Mouse (Mus musculus): ENCODE results near the gene Cyp21a1. TPM values are rescaled to one million over a fixed set of nuclear protein-coding genes. Genes with fewer than 3 reads are reported as not detected.
"Not testable (repeated sequence)": the region's sequence is repeated elsewhere in the genome, so short reads cannot be mapped to it uniquely, and the experiment has no call there.

The Cyp21a1 gene
- polyA plus RNA-seq, 1 experiment from 2014 or later, result not detected

GRCm38 (mm10) chr17:34813747-34814146 lies 9.4 kb upstream of the Cyp21a1 start:
- not testable (repeated sequence) for H3K27ac ChIP-seq (replicated peaks in 1 of 2; ENCODE audit: control insufficient read depth in 1 of 2, insufficient read depth in 1 of 2, low read depth in 2 of 2, low read length in 2 of 2); ATAC-seq (ENCODE audit: insufficient number of reproducible peaks, insufficient read depth, low FRiP score, low read depth); H3K9ac ChIP-seq (ENCODE audit: low read length); H3K4me3 ChIP-seq (ENCODE audit: control insufficient read depth in 1 of 2, insufficient read depth in 1 of 2, low read depth in 1 of 2, low read length in 2 of 2); H3K27me3 ChIP-seq (ENCODE audit: control insufficient read depth, insufficient read depth, low read length); H3K4me2 ChIP-seq (ENCODE audit: low read length); H3K36me3 ChIP-seq (ENCODE audit: control insufficient read depth, insufficient read depth, low read length); H3K9me3 ChIP-seq (ENCODE audit: control insufficient read depth, low read length); H3K4me1 ChIP-seq (ENCODE audit: control insufficient read depth in 2 of 2, insufficient read depth in 2 of 2, low read length in 2 of 2)
- WGBS, result 46% methylated on average over 10 of the region's 12 CpGs

GRCm38 (mm10) chr17:34811275-34811674 lies 6.9 kb upstream of the Cyp21a1 start:
- H3K4me1 ChIP-seq (ENCODE audit: control insufficient read depth in 2 of 2, insufficient read depth in 2 of 2, low read length in 2 of 2), result no peaks in the 10 kb centered on the region
- 65% methylated on average over 15 of the region's 15 CpGs for WGBS
- H3K27ac ChIP-seq (replicated peaks in 1 of 2; ENCODE audit: control insufficient read depth in 1 of 2, insufficient read depth in 1 of 2, low read depth in 2 of 2, low read length in 2 of 2), result no peak overlapping the region
- H3K4me2 ChIP-seq (ENCODE audit: low read length), result no peak overlapping the region
- H3K27me3 ChIP-seq (ENCODE audit: control insufficient read depth, insufficient read depth, low read length), result no peaks in the 10 kb centered on the region
- H3K9ac ChIP-seq (ENCODE audit: low read length), result no peak overlapping the region
- no peaks in the 10 kb centered on the region for H3K36me3 ChIP-seq (ENCODE audit: control insufficient read depth, insufficient read depth, low read length)
- no peak overlapping the region for H3K4me3 ChIP-seq (ENCODE audit: control insufficient read depth in 1 of 2, insufficient read depth in 1 of 2, low read depth in 1 of 2, low read length in 2 of 2)
- ATAC-seq (ENCODE audit: insufficient number of reproducible peaks, insufficient read depth, low FRiP score, low read depth), result no peak
- no peaks in the 10 kb centered on the region for H3K9me3 ChIP-seq (ENCODE audit: control insufficient read depth, low read length)

GRCm38 (mm10) chr17:34810811-34811210 lies 6.5 kb upstream of the Cyp21a1 start:
- H3K27ac ChIP-seq (replicated peaks in 1 of 2; ENCODE audit: control insufficient read depth in 1 of 2, insufficient read depth in 1 of 2, low read depth in 2 of 2, low read length in 2 of 2); H3K4me1 ChIP-seq (ENCODE audit: control insufficient read depth in 2 of 2, insufficient read depth in 2 of 2, low read length in 2 of 2); H3K4me3 ChIP-seq (ENCODE audit: control insufficient read depth in 1 of 2, insufficient read depth in 1 of 2, low read depth in 1 of 2, low read length in 2 of 2); H3K4me2 ChIP-seq (ENCODE audit: low read length); H3K27me3 ChIP-seq (ENCODE audit: control insufficient read depth, insufficient read depth, low read length); ATAC-seq (ENCODE audit: insufficient number of reproducible peaks, insufficient read depth, low FRiP score, low read depth); H3K9me3 ChIP-seq (ENCODE audit: control insufficient read depth, low read length); H3K9ac ChIP-seq (ENCODE audit: low read length); H3K36me3 ChIP-seq (ENCODE audit: control insufficient read depth, insufficient read depth, low read length): not testable (repeated sequence)
- WGBS, result 66% methylated on average over 5 of the region's 8 CpGs

GRCm38 (mm10) chr17:34810411-34810810 lies 6.0 kb upstream of the Cyp21a1 start:
- H3K9me3 ChIP-seq (ENCODE audit: control insufficient read depth, low read length); H3K4me2 ChIP-seq (ENCODE audit: low read length); H3K36me3 ChIP-seq (ENCODE audit: control insufficient read depth, insufficient read depth, low read length); H3K9ac ChIP-seq (ENCODE audit: low read length); H3K27ac ChIP-seq (replicated peaks in 1 of 2; ENCODE audit: control insufficient read depth in 1 of 2, insufficient read depth in 1 of 2, low read depth in 2 of 2, low read length in 2 of 2); ATAC-seq (ENCODE audit: insufficient number of reproducible peaks, insufficient read depth, low FRiP score, low read depth); H3K4me1 ChIP-seq (ENCODE audit: control insufficient read depth in 2 of 2, insufficient read depth in 2 of 2, low read length in 2 of 2); H3K27me3 ChIP-seq (ENCODE audit: control insufficient read depth, insufficient read depth, low read length); H3K4me3 ChIP-seq (ENCODE audit: control insufficient read depth in 1 of 2, insufficient read depth in 1 of 2, low read depth in 1 of 2, low read length in 2 of 2): not testable (repeated sequence)
- WGBS, result 81% methylated on average over 5 of the region's 5 CpGs

- H3K4me2 ChIP-seq (ENCODE audit: low read length), result no peak overlapping the region
- no peak overlapping the region for H3K27ac ChIP-seq (replicated peaks in 1 of 2; ENCODE audit: control insufficient read depth in 1 of 2, insufficient read depth in 1 of 2, low read depth in 2 of 2, low read length in 2 of 2)
- no peaks in the 10 kb centered on the region for H3K27me3 ChIP-seq (ENCODE audit: control insufficient read depth, insufficient read depth, low read length)
- no peaks in the 10 kb centered on the region for H3K36me3 ChIP-seq (ENCODE audit: control insufficient read depth, insufficient read depth, low read length)
- WGBS, result 76% methylated on average over 6 of the region's 6 CpGs
- H3K9me3 ChIP-seq (ENCODE audit: control insufficient read depth, low read length), result peaks cover 5% of the 10 kb centered on the region; the same call in 1 of the 2 replicates
- no peak for ATAC-seq (ENCODE audit: insufficient number of reproducible peaks, insufficient read depth, low FRiP score, low read depth)
- H3K4me1 ChIP-seq (ENCODE audit: control insufficient read depth in 2 of 2, insufficient read depth in 2 of 2, low read length in 2 of 2), result no peaks in the 10 kb centered on the region
- H3K9ac ChIP-seq (ENCODE audit: low read length), result no peak overlapping the region
- no peak overlapping the region for H3K4me3 ChIP-seq (ENCODE audit: control insufficient read depth in 1 of 2, insufficient read depth in 1 of 2, low read depth in 1 of 2, low read length in 2 of 2)
Observed at GRCm38 (mm10) chr17:34808599-34809205, 4.3 kb upstream of the Cyp21a1 start.

GRCm38 (mm10) chr17:34807176-34807575 lies 2.8 kb upstream of the Cyp21a1 start:
- Histone ChIP-seq H3K9me3 (ENCODE audit: control insufficient read depth, low read length) (peaks cover 5% of the 10 kb centered on the region; the same call in 1 of the 2 replicates), H3K4me2 (ENCODE audit: low read length) (no peak overlapping the region), H3K4me3 (ENCODE audit: control insufficient read depth in 1 of 2, insufficient read depth in 1 of 2, low read depth in 1 of 2, low read length in 2 of 2) (no peak overlapping the region), H3K27me3 (ENCODE audit: control insufficient read depth, insufficient read depth, low read length) (no peaks in the 10 kb centered on the region), H3K9ac (ENCODE audit: low read length) (no peak overlapping the region), H3K4me1 (ENCODE audit: control insufficient read depth in 2 of 2, insufficient read depth in 2 of 2, low read length in 2 of 2) (no peaks in the 10 kb centered on the region), H3K27ac (replicated peaks in 1 of 2; ENCODE audit: control insufficient read depth in 1 of 2, insufficient read depth in 1 of 2, low read depth in 2 of 2, low read length in 2 of 2) (no peak overlapping the region), H3K36me3 (ENCODE audit: control insufficient read depth, insufficient read depth, low read length) (no peaks in the 10 kb centered on the region)
- 56% methylated on average over 3 of the region's 3 CpGs for WGBS
- ATAC-seq (ENCODE audit: insufficient number of reproducible peaks, insufficient read depth, low FRiP score, low read depth), result no peak

- peaks cover 5% of the 10 kb centered on the region; the same call in 1 of the 2 replicates for H3K9me3 ChIP-seq (ENCODE audit: control insufficient read depth, low read length)
- no peak overlapping the region for H3K4me2 ChIP-seq (ENCODE audit: low read length)
- 65% methylated on average over 6 of the region's 6 CpGs for WGBS
- H3K27me3 ChIP-seq (ENCODE audit: control insufficient read depth, insufficient read depth, low read length), result no peaks in the 10 kb centered on the region
- no peak overlapping the region for H3K27ac ChIP-seq (replicated peaks in 1 of 2; ENCODE audit: control insufficient read depth in 1 of 2, insufficient read depth in 1 of 2, low read depth in 2 of 2, low read length in 2 of 2)
- H3K36me3 ChIP-seq (ENCODE audit: control insufficient read depth, insufficient read depth, low read length), result no peaks in the 10 kb centered on the region
- H3K4me3 ChIP-seq (ENCODE audit: control insufficient read depth in 1 of 2, insufficient read depth in 1 of 2, low read depth in 1 of 2, low read length in 2 of 2), result no peak overlapping the region
- no peak overlapping the region for H3K9ac ChIP-seq (ENCODE audit: low read length)
- ATAC-seq (ENCODE audit: insufficient number of reproducible peaks, insufficient read depth, low FRiP score, low read depth), result no peak
- H3K4me1 ChIP-seq (ENCODE audit: control insufficient read depth in 2 of 2, insufficient read depth in 2 of 2, low read length in 2 of 2), result no peaks in the 10 kb centered on the region
Observed at GRCm38 (mm10) chr17:34804871-34805562, 656 bp upstream of the Cyp21a1 start.

GRCm38 (mm10) chr17:34803367-34803766 lies 994 bp downstream of the Cyp21a1 start:
- not testable (repeated sequence) for H3K4me3 ChIP-seq (ENCODE audit: control insufficient read depth in 1 of 2, insufficient read depth in 1 of 2, low read depth in 1 of 2, low read length in 2 of 2); H3K4me1 ChIP-seq (ENCODE audit: control insufficient read depth in 2 of 2, insufficient read depth in 2 of 2, low read length in 2 of 2); ATAC-seq (ENCODE audit: insufficient number of reproducible peaks, insufficient read depth, low FRiP score, low read depth); H3K36me3 ChIP-seq (ENCODE audit: control insufficient read depth, insufficient read depth, low read length); H3K4me2 ChIP-seq (ENCODE audit: low read length); H3K9ac ChIP-seq (ENCODE audit: low read length); H3K27ac ChIP-seq (replicated peaks in 1 of 2; ENCODE audit: control insufficient read depth in 1 of 2, insufficient read depth in 1 of 2, low read depth in 2 of 2, low read length in 2 of 2); H3K9me3 ChIP-seq (ENCODE audit: control insufficient read depth, low read length); H3K27me3 ChIP-seq (ENCODE audit: control insufficient read depth, insufficient read depth, low read length)
- 87% methylated on average over 6 of the region's 6 CpGs for WGBS
